Mouse (Mus musculus) granulocyte monocyte progenitor cell, adult 5-6 weeks (primary cell): ENCODE data around the gene Pgap2. TPM values are rescaled to one million over a fixed set of nuclear protein-coding genes. Genes with fewer than 3 reads are reported as not detected.

Experiments used
- ATAC-seq: replicated peaks from 2 replicates; pipeline ENCODE4 v1.8.0; 2016; ENCODE audit warnings: mild to moderate bottlenecking, moderate TSS enrichment, inconsistent platforms; ENCODE audit not compliant: poor library complexity, severe bottlenecking
- total RNA-seq, 2 experiments: library from RNA; stranded (forward) in 1 of 2; stranded (reverse) in 1 of 2; fragments of 200-712, 200-1000 nt in 1 of 2; fragments of >200 nt in 1 of 2; fragmentation: Nextera tagmentation in 1 of 2; gene quantifications; 2 replicates each; pipeline ENCODE4 v1.2.3; 2014 to 2017

Pgap2 gene
- total RNA-seq (2014; fragmentation: Nextera tagmentation): 62.0 and 85.6 TPM in 2 replicates
- 47.1 and 48.4 TPM in 2 replicates for total RNA-seq (2017)

DNA sequence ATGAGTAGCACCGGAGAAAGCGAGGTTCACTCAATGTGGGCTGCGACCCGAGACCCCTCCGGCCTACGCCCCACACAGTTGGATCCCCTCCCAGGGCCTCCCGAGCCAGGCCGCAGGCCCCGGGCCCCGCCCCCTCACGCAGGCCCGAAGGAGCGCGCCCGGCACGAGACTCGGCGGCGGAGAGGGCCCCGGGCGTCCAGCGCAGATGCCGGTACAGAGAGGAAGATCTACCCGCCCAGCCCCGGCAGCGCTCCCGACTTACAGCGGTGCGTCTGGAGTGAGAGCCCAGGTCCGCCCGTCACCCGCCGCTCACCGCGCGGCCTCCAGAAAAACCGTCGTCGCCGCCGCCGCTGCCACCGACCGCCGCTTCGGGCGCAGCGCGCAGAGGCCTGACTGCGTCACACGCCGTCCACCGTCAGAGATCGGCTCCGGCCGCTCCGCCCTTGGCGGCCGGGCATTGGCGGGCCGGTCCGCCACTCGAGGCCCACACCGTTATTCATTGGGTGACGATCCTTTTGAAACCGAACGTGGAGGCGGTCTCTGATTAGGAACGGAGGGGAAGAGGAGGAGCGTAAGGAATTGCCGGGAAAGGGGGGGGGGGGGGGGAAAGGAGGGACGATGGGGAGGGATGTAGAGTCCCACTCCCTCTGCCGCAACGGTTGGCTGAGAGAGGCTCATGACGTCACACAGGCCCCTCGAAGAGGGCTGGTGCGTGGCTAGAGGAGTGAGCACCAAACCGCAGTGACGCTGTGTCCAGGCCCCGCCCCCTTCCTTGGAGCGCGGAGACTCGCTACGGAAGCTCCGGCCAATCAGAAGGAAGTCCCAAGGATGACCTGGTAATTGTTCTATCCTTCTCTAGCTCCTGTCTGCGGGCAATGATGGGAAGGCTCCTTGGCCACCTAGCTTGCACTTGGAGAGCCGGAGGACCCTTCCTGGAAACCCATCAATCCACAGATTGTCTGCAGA, at the start of gene Pgap2, which contains the start of gene Nup98:
TSS of gene Pgap2 (plus strand) at position 453 of the 966 bp plus-strand sequence.
TSS of gene Nup98 (minus strand) at position 421 of the 966 bp plus-strand sequence.
- ATAC-seq: peak; percentile 91

DNA sequence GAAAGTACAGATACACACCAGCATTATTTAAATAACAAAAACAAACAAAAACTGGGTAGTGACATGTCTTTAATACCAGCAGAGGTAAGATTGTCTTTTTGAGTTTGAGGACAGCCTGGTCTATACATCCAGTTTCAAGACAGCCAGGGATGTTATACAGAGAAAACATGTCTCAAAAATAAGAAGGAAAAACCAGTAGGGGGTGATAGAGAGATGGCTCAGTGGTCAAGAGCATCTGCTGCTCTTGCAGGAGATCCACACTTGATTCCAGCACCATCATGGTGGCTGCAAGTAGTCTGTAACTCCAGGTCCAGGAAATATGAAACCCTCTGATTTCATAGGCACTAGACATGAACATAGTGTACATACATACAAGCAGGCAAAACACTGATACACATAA, 39.7 kb upstream of the Pgap2 start:
- ATAC-seq: peak; percentile 25; the same call in 1 of the 2 replicates

DNA sequence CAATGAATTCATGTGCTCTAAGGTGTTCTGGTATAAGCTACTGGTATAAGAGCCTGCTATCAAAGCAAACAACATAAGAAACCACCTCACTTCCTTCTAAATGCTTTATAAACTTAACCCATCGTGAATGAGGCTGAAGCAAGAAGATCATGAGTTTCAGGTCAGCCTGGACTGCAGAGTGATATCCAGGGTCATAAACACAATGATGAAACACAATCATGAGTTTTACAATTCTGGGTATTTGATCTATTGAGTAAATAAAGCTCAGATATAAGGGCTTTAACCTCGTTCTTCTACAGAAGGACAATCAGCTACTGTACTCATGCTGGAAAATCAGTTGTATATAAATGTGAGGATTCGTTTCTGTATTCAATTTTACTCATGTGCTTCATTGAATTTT, 26.2 kb upstream of the Pgap2 start:
- no peak for ATAC-seq

DNA sequence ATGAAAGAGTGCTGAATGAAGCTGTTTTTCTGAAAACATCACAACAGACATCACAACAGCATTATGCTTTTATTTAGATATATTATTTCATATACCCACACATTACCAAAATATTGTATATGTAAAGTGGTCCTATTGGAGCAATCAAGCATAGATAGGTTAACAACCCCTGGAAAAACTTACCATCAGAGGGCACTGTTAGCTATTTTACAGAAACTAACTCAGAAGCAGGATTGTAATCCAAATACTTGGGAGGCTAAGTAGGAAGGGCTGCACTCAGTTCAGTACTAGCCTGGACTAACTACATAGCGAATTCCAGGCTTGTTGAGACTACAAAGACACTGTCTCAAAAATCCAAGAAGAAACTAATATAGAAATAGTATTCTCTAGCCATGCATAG, 17.7 kb upstream of the Pgap2 start:
- ATAC-seq: no peak

DNA sequence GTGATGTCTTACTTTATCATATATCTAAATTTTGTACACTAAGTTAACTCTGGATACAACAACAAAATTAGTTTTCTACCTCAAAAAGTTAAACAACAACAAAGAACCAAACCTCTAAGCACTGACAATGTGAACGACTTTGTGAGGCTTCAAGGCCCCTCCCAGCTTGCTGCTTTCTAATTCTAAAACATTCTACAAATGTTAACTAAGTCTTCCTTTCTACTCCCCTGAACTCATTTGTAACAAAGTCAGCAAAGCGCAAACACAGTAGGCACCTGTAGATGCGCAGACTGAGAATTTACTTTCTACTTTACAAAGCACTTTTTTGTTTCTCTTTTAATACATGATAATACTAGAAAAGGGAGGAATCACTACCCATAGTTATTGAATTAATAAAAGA, 9.4 kb upstream of the Pgap2 start:
- no peak for ATAC-seq

DNA sequence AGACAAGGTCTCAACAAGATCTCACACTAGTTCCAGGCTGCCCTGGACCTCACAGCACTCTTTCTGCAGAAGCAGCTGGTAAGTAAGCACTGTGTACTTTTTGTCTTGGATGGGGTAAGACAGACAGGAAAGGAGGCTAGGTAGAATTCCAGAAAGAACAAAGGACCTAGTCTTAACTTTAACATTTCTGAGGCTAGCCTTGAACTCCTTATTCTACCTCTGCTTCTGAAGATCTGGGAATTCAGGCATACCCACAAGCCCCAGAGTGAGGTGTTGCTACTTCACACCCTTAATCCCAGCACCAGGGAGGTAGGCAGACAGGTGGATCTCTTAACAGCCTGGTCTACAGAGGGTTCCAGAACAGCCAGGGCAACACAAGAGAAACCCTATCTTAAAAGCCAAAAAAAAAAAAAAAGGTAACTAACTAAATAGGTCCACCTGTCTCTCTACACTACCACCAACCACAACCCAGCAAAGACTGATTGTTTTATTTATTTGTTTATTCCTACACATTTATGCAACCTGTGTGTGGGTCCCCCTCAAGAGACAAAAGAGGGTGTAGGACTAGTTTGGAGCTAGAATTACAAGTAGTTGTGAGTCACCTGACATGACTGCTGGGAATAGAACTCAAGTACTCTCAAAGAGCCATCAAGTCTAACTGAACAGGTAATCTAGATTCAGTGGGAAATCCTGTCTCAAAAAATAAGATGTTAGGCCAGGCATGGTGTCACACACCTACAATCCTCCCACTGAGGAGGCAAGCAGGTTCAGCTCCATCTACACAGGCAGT, 8.8 kb upstream of the Pgap2 start:
- no peak for ATAC-seq

DNA sequence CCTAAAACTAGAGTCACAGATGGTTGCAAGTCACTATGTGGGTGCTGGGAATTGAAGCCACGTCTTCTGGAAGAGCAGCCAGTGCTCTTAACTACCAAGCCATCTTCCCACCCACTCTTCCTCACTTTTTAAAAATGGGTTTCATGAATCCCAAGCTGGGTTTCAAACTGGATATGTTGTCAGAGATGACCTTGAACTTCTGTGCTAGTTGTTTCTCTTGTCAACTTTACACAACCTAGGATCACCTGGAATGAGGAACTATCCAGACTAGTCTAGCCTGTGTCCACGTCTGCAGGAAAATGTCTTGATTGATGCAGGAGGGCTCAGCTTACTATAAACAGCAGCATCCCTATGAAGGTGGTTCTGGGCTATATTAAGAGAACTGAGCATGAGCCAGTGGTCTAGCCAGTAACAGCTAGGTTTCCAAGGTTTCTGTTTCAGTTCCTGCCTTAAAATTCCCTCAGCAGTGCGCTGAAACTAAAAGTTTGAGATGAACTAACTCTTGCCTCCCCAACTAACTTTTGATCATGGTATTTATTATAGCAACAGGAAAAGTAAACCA, 5.6 kb upstream of the Pgap2 start:
- peak; percentile 79 for ATAC-seq

DNA sequence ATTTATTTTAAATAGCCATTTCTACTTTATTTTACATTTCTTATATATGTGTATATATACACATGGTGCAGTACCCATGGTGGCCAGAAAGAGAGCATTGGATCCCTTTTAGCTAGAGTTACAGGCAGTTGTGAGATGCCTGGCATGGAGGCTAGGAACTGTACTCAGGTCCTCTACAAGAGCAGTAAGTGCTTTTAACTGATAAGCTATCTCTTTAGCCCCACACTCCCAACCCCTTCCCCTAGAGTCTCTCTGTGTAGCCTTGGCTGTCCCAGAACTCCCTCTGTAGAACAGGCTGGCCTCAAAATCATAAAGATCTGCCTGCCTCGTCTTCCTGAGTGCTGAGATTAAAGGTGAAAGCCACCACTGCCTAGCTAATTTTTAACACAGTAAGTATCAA, 4.4 kb upstream of the Pgap2 start:
- no peak for ATAC-seq

DNA sequence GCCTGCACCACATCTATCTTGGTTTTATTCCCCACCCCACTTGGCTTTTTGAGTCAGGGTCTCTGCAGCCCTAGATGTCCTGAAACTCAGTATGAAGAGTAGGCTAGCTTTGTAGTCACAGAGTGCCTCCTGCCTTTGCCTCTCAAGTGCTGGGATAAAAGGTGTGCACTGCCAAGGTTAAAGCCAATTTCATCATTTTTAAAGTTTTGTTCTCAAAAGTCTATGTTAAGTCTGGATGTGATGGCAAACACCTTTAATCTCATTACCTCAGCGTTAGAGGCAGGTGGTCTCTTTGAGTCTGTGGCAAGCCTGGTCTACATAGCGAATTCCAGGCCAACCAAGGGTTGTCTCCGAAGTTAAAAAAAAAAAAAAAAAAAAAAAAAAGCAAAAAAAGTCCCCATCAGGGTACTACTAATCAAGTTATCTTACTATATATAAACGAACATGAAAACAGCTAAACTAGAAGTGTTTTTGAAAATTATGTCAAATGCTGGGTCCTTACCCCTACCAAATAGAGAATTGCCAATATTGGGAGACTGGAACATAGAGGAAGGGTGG, 1.1 kb upstream of the Pgap2 start:
- ATAC-seq: no peak

DNA sequence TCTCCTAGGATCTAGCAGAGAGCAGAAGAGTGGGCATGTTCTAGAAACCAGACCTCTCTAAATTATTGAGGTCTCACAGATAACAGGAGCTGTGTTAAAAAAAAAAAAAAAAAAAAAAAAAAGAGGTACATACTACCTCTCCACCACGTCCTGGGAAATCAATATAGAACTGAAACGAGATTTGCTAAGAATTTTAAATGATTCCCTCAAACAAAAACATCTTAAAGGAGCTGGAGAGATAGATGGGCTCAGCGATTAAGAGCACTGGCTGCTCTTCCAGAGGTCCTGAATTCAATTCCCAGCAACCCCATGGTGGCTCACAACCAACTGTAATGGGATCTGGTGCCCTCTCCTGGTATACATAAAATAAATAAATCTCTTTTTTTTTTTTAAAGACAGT, 1.1 kb downstream of the Pgap2 start:
- ATAC-seq: no peak

DNA sequence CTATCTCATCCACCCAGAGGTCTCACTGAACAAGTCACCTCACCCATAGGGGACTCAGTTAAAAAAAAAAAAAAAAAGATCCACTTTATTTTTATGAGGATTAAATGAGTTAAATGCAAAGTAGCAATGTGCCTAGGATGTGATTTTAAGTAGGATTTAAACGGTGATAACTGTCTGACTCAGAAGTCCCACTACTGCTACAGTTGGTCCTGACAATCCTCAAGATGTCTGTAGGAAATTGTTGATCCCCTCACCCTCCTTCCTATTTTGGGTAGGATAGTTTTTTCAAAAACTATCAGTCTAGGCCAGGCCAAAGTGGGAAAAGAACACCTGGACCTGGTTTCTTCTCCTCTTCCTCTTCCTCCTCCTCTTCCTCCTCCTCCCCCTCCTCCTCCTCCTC, 11.9 kb downstream of the Pgap2 start:
- ATAC-seq: no peak

DNA sequence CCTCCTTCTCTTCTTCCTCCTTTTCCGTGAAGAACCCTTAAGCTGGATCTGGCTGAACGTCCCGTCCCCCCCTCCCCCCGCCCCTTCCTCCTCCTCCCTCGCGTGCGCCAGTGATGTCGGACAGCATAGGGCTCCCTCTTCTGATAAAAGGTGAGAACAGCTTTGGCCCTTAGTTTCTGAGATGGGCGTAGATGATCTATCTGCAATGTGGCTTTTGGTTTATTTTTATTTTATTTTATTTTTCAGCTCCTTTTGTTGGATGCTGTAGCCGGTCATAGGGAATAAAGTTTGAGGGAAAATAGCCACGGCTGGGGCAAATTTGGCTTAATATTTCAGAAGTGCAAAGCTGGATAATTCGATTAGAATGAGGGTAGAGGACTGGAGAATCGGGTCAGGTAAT, 12.3 kb downstream of the Pgap2 start:
- ATAC-seq: peak; percentile 86

DNA sequence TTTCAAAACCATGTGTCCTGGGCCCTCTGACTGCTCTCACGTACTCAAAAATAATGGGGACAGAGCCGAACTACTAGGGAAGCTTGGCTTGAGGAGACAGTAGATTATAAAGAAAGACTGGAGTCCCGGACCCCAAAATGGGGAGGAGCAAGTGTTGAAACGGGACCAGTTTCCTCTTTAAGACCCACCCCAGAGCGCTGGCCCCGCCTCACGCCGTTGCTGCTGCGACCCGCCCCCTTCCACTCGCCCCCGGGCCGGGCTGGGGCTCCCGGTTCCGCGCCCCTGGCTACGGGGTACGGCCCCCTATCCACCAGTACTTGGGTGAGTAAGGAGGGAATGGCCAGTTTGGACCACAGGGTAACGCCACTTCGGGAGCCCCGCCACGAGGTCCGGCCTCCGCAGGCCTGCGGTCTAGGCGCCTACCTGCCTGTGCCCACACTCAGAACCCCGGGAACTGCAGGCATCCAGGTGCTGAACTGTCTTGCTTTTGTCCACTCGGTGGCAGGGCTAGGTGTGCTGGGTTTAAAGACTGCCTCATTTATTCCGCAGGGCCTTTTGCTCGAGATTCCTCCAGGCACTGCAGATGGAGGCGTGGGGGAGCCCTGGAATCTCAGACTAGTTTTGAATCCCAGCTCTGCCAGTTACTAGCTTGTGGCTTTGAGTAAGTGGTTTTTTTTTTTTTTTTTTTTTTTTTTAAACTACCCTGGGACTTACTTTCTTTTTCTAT, 13.0 kb downstream of the Pgap2 start:
- peak; percentile 92 for ATAC-seq

DNA sequence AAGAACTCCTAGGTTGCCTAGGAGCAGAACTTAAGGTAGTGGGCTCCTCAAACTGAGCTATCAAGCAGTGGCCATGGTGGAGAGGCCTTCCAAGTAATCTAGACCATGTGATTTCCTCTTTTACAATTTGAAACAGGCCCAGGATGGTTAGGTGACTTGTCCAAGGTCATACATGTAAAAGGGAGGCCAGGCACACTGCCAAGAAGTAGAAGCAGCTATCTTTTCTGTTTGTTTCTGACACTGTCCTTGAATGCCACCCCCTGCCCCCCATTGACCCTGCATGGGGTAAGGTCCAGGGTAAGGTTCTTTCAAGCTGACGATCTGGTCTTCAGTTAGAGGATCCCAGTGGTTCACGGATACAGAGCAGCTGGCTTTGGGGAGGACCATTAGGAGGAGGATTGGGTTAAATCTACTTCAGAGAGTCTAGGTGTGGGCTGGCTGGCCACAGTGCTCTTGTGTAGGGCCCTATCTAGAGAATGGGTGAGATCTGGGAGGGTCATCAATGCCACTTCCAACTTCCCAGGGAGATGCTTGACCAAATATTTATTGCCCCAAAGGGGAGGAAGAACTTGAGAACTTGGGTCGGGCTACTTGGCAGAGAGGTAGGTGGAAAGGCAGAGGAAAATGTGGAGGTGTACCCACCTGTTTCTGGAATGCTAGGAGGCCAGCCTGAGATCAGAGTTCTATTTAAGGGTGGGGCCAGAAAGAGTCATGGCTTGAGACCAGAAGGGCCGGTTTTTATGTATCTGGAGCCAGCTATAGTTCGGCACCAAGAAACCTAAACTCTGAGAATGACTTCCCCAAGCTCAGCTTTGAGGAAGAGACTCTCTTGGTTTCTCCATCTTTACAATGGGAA, 14.1 kb downstream of the Pgap2 start:
- ATAC-seq: no peak

DNA sequence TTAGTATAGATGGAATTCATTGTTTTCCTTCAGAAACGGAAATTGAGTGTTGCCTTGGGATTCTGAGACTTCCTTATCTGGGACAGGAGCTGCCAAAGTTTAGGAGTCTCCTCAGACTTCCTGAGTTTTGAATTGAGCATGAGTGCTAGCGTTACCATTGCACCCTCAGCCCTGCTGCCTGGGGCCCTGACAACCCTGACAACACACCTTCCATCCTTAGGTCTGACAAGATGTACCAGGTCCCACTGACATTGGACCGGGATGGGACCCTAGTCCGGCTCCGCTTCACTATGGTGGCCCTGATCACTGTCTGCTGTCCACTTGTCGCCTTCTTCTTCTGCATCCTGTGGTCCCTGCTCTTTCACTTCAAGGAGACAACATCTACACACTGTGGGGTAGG, 16.0 kb downstream of the Pgap2 start:
- ATAC-seq: no peak

DNA sequence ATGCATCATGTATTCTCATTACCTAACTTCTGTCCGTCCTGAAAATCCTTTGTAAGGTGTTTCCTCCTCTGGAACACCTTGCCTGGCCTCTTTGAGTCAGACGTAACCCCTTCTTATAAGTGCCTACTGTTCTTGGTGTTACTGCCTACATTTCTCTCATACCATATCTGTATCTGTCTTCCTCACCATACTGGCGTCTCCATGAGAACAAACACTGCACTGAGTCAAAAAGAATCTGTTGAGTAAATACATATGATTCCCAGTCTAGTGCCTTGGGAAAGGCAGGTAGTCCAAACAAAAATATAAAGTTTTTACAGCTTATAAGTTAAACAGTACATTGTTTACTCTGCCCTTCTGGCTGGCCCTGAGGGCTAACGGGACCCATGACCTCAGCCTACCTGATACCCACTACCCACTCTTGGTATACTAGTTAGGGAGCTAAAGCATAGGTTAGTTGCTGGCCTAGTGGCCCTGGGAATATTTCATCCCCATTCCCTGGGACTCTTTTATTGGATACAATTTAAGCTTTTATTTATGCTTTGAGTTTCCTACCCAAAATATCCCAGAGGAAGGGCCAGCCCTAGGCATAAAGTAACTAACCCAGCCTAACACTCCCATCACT, 18.2 kb downstream of the Pgap2 start:
- ATAC-seq: no peak

DNA sequence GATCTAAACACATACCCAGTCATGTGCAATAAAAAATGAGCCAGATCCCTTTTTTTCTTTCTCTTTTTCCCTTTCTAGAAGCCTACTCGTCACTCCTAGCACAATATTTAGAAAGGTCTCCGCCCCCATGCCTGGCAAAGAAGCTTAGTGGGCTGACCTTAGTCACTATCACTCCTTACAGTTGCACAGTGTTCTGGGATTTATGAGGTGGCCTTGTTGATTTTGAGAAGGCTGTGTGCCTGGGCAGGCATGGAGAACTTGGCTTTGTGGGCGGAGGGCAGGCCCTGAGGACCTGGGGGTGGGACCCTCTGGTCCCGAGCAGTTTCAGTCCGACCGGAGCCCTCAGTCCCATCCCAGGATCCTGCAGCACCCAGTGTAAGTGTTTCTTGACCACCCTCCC, 19.8 kb downstream of the Pgap2 start:
- no peak for ATAC-seq

DNA sequence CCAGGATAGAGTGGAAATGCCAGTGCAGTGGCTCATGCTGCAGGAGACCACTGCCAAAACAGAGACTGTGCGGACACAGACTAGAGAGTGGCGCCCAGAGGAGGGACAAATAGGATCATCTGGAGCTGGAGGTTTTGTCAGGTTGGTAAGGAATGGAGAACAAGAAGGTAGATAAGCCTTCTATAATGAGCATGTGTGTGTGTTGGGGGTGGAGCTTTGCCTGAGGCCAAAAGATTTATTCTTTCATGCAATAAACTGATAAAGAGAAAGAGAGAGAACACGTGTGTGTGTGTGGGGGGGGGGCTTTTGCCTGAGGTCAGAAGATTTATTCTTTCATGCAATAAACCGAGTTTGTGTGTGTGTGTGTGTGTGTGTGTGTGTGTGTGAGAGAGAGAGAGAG, 23.1 kb downstream of the Pgap2 start:
- no peak; the same call in 1 of the 2 replicates for ATAC-seq
